Mouse (Mus musculus): Measurements from ENCODE around the gene Fam136a. TPM values are rescaled to one million over a fixed set of nuclear protein-coding genes. Genes with fewer than 3 reads are reported as not detected.
A peak's percentile ranks its signal among the peaks of the same experiment; 100 is the strongest.

Gene Fam136a
- polyA plus RNA-seq, 1 experiment from 2014 or later, result 123 TPM

DNA sequence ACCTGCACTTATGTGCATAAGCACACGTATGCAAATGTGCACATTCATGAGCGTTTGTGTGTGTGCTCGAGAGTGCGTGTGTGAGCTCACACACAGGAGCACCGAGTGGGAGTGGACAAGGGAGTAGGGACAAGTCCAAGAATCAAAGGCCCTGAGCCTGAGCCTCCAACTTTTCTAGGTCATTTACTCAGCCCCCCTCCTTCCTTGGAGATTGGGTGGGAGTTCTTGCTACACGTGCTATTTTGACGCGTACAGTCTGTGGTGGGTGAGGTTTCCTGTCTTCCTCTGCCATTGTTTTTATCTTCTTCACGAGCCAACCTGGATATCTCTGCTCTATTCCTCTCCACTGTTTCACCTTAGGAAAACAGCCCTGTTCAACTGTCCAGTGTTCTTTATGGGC is 8.5 kb upstream of the Fam136a start:
- no peak overlapping the region for H3K9ac ChIP-seq (replicated peaks; ENCODE audit: low read depth, low read length)
- H3K9me3 ChIP-seq (ENCODE audit: control insufficient read depth, low read depth, low read length), result no peaks in the 10 kb centered on the region
- no peak overlapping the region for H3K4me3 ChIP-seq (ENCODE audit: low read depth, low read length)
- WGBS, result 69% methylated on average over 9 of the region's 9 CpGs
- H3K36me3 ChIP-seq (ENCODE audit: control insufficient read depth, insufficient read depth, low read length), result no peaks in the 10 kb centered on the region
- H3K27ac ChIP-seq (ENCODE audit: low read length), result no peak overlapping the region
- no peak overlapping the region for H3K4me2 ChIP-seq (replicated peaks; ENCODE audit: low read depth, low read length)
- no peaks in the 10 kb centered on the region for H3K4me1 ChIP-seq (ENCODE audit: control insufficient read depth, insufficient read depth, low read length)
- no peaks in the 10 kb centered on the region for H3K27me3 ChIP-seq (ENCODE audit: control insufficient read depth, insufficient read depth, low read length)
- ATAC-seq (ENCODE audit: insufficient number of reproducible peaks, insufficient read depth, low FRiP score, low read depth), result no peak

DNA sequence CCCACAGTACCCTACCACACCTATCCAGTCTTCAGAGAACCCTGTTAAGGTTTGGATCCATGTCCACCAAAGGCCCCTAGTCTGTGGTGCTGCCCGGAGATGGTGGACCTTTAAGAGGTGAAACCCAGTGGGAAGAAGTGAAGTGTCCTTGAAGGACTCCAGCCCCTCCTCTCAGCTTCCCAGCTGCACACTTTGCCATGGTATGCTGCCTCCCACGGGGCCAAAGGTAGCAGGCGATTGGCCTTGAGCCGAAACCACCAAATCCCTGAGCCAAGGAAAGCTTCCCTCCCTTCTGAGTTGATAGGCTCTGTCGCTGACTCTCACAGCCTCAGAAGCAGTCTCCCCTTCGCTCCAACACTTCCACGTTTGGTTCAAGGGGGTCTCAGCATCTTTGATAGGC is 4.8 kb upstream of the Fam136a start:
- no peak overlapping the region for H3K27ac ChIP-seq (ENCODE audit: low read length)
- H3K4me2 ChIP-seq (replicated peaks; ENCODE audit: low read depth, low read length), result no peak overlapping the region
- H3K4me1 ChIP-seq (ENCODE audit: control insufficient read depth, insufficient read depth, low read length), result no peaks in the 10 kb centered on the region
- H3K4me3 ChIP-seq (ENCODE audit: low read depth, low read length), result no peak overlapping the region
- no peaks in the 10 kb centered on the region for H3K9me3 ChIP-seq (ENCODE audit: control insufficient read depth, low read depth, low read length)
- ATAC-seq (ENCODE audit: insufficient number of reproducible peaks, insufficient read depth, low FRiP score, low read depth), result no peak
- H3K36me3 ChIP-seq (ENCODE audit: control insufficient read depth, insufficient read depth, low read length), result no peaks in the 10 kb centered on the region
- no peak overlapping the region for H3K9ac ChIP-seq (replicated peaks; ENCODE audit: low read depth, low read length)
- no peaks in the 10 kb centered on the region for H3K27me3 ChIP-seq (ENCODE audit: control insufficient read depth, insufficient read depth, low read length)
- WGBS, result 58% methylated on average over 7 of the region's 7 CpGs

DNA sequence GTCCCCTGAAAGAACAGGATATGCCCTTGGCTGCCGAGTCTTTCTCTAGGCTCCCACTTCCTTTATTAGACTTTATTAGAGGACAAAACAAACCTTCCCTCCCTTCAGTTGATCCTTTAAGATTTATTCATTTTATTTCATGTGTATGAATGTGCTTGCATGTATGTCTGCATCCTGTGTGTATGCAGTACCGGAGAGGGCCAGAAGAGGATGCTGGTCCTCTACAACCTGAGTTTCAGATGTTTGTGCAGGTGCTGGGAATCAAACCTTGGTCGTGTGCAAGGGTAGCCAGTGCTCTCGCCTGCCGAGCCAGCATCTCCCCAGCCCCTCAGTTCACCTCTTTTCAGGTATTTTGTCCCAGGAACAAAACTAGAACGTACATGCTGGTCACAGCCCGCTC is 4.1 kb upstream of the Fam136a start:
- H3K36me3 ChIP-seq (ENCODE audit: control insufficient read depth, insufficient read depth, low read length), result no peaks in the 10 kb centered on the region
- H3K27ac ChIP-seq (ENCODE audit: low read length), result no peak overlapping the region
- no peak overlapping the region for H3K9ac ChIP-seq (replicated peaks; ENCODE audit: low read depth, low read length)
- no peaks in the 10 kb centered on the region for H3K9me3 ChIP-seq (ENCODE audit: control insufficient read depth, low read depth, low read length)
- 87% methylated on average over 7 of the region's 7 CpGs for WGBS
- H3K27me3 ChIP-seq (ENCODE audit: control insufficient read depth, insufficient read depth, low read length), result no peaks in the 10 kb centered on the region
- H3K4me3 ChIP-seq (ENCODE audit: low read depth, low read length), result no peak overlapping the region
- ATAC-seq (ENCODE audit: insufficient number of reproducible peaks, insufficient read depth, low FRiP score, low read depth), result no peak
- H3K4me2 ChIP-seq (replicated peaks; ENCODE audit: low read depth, low read length), result no peak overlapping the region
- no peaks in the 10 kb centered on the region for H3K4me1 ChIP-seq (ENCODE audit: control insufficient read depth, insufficient read depth, low read length)

DNA sequence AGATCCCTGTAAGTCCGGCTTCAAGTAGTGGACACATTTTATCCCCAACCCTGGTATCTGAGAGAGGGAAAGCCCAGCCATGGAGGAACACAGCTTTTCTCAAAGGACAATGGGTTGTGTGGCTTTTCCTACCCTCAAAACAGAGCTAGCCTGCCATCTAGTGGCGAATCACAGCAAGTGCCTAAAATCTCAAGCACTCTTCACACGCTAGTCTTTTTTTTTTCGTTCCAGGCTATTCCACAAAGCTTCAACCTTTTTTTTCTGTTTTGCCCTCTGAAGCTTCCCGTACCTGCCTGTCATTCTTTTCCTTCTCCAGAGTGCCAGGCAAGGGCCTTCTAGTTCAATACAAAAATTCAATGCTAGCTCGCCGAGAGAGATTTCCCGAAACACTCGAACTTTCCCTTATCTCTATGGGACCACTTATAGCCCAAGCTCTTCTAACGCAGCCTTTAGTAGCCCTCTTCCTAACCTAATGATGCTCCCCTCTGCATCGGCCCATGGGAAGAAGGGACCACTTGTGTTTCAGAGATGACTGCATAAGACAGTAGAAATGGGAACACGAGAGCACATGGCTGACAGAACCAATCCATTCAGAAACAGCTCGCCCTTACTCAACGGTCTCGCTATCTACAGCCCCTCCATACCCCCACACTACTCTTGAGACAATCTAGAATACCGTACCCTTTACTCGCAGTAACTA is 854 bp upstream of the Fam136a start:
- Histone ChIP-seq H3K4me2 (replicated peaks; ENCODE audit: low read depth, low read length) (peak overlapping the region; percentile 94), H3K27me3 (ENCODE audit: control insufficient read depth, insufficient read depth, low read length) (no peaks in the 10 kb centered on the region), H3K36me3 (ENCODE audit: control insufficient read depth, insufficient read depth, low read length) (no peaks in the 10 kb centered on the region), H3K9me3 (ENCODE audit: control insufficient read depth, low read depth, low read length) (no peaks in the 10 kb centered on the region), H3K27ac (ENCODE audit: low read length) (no peak overlapping the region), H3K4me3 (ENCODE audit: low read depth, low read length) (peak overlapping the region; percentile 74), H3K4me1 (ENCODE audit: control insufficient read depth, insufficient read depth, low read length) (no peaks in the 10 kb centered on the region), H3K9ac (replicated peaks; ENCODE audit: low read depth, low read length) (peak overlapping the region; percentile 73)
- 3% methylated on average over 17 of the region's 17 CpGs for WGBS
- ATAC-seq (ENCODE audit: insufficient number of reproducible peaks, insufficient read depth, low FRiP score, low read depth), result peak; percentile 12; the same call in 1 of the 2 replicates

DNA sequence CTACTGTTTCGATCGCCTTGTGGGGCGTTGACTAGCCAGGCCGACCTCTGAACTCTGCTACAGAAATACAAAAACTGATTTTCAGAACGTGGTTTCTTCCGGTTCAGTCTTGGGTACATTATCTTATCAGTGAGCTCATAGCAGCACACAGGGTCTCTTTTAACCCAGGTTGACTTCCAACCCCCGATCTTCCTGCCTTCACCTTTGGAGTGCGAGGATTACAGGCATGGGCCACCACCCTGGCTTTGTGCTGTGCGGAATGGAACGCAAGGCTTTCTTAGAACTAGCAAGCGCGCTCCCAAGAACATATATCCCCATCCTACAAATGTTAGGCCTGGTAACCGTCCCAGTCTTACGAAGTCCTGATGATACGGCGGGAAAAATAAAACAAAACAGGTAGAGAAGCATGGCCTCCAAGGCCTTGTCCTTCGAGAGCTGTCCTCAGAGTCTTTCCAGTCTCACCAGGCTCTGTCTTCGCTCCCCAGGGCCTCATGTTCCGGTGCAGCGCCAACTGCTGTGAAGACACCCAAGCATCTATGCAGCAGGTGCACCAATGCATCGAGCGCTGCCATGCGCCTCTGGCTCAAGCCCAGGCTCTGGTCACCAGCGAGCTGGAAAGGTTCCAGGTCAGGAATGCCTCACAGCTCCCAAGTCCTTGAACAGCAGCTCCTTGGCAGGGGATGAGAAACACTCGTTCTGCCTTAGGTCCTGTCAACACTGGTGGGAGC is 843 bp downstream of the Fam136a start:
- H3K4me1 ChIP-seq (ENCODE audit: control insufficient read depth, insufficient read depth, low read length), result peaks cover 6% of the 10 kb centered on the region
- peak overlapping the region; percentile 74 for H3K4me3 ChIP-seq (ENCODE audit: low read depth, low read length)
- H3K27ac ChIP-seq (ENCODE audit: low read length), result peak overlapping the region; percentile 81
- H3K9ac ChIP-seq (replicated peaks; ENCODE audit: low read depth, low read length), result peak overlapping the region; percentile 73
- no peaks in the 10 kb centered on the region for H3K36me3 ChIP-seq (ENCODE audit: control insufficient read depth, insufficient read depth, low read length)
- peak overlapping the region; percentile 94 for H3K4me2 ChIP-seq (replicated peaks; ENCODE audit: low read depth, low read length)
- no peaks in the 10 kb centered on the region for H3K9me3 ChIP-seq (ENCODE audit: control insufficient read depth, low read depth, low read length)
- WGBS, result 39% methylated on average over 25 of the region's 25 CpGs
- no peaks in the 10 kb centered on the region for H3K27me3 ChIP-seq (ENCODE audit: control insufficient read depth, insufficient read depth, low read length)
- no peak; the same call in 1 of the 2 replicates for ATAC-seq (ENCODE audit: insufficient number of reproducible peaks, insufficient read depth, low FRiP score, low read depth)

DNA sequence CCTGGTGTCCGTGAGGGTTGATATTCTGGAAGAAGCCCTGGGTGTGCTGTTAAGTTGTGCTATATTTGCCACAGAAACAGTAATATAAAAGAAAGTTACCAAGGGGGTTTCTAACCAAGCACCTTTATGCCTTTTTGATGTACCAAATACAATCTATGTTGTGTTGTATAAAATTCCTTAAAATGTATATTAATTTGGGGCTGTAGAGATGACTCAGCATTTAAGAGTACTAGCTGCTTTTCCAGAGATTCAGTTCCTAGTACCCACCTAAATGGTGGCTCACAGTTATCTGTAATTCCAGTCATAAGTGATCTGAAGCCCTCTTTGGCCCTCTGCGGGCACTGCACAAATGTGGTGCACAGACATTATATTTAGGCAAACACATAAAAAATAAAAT is 1.4 kb downstream of the Fam136a start:
- peaks cover 6% of the 10 kb centered on the region for H3K4me1 ChIP-seq (ENCODE audit: control insufficient read depth, insufficient read depth, low read length)
- 76% methylated on average over 2 of the region's 2 CpGs for WGBS
- H3K27me3 ChIP-seq (ENCODE audit: control insufficient read depth, insufficient read depth, low read length), result no peaks in the 10 kb centered on the region
- peak overlapping the region; percentile 74; the same call in 1 of the 2 replicates for H3K4me3 ChIP-seq (ENCODE audit: low read depth, low read length)
- no peak overlapping the region for H3K27ac ChIP-seq (ENCODE audit: low read length)
- peak overlapping the region; percentile 94 for H3K4me2 ChIP-seq (replicated peaks; ENCODE audit: low read depth, low read length)
- H3K36me3 ChIP-seq (ENCODE audit: control insufficient read depth, insufficient read depth, low read length), result no peaks in the 10 kb centered on the region
- H3K9ac ChIP-seq (replicated peaks; ENCODE audit: low read depth, low read length), result no peak overlapping the region
- ATAC-seq (ENCODE audit: insufficient number of reproducible peaks, insufficient read depth, low FRiP score, low read depth), result no peak
- H3K9me3 ChIP-seq (ENCODE audit: control insufficient read depth, low read depth, low read length), result no peaks in the 10 kb centered on the region

DNA sequence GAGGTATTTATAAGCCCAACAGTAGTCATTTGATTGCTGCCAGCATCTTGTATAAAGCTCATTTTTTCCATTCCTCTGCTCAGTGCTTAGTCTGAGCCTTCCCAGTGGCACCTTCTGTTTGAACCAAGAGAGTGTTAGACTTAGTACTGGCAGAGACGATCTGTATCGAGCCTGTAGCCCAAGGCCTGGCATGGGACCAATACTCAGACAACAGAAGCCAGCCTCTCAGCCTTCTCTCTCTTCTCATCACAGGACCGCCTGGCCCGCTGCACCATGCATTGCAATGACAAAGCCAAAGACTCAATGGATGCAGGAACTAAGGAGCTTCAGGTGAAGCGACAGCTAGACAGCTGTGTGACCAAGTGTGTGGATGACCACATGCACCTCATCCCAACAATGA is 3.0 kb downstream of the Fam136a start:
- Histone ChIP-seq H3K9ac (replicated peaks; ENCODE audit: low read depth, low read length) (no peak overlapping the region), H3K27ac (ENCODE audit: low read length) (no peak overlapping the region), H3K27me3 (ENCODE audit: control insufficient read depth, insufficient read depth, low read length) (no peaks in the 10 kb centered on the region), H3K36me3 (ENCODE audit: control insufficient read depth, insufficient read depth, low read length) (no peaks in the 10 kb centered on the region), H3K4me3 (ENCODE audit: low read depth, low read length) (no peak overlapping the region), H3K9me3 (ENCODE audit: control insufficient read depth, low read depth, low read length) (no peaks in the 10 kb centered on the region), H3K4me1 (ENCODE audit: control insufficient read depth, insufficient read depth, low read length) (peaks cover 14% of the 10 kb centered on the region), H3K4me2 (replicated peaks; ENCODE audit: low read depth, low read length) (no peak overlapping the region)
- ATAC-seq (ENCODE audit: insufficient number of reproducible peaks, insufficient read depth, low FRiP score, low read depth), result no peak
- WGBS, result 90% methylated on average over 5 of the region's 5 CpGs

DNA sequence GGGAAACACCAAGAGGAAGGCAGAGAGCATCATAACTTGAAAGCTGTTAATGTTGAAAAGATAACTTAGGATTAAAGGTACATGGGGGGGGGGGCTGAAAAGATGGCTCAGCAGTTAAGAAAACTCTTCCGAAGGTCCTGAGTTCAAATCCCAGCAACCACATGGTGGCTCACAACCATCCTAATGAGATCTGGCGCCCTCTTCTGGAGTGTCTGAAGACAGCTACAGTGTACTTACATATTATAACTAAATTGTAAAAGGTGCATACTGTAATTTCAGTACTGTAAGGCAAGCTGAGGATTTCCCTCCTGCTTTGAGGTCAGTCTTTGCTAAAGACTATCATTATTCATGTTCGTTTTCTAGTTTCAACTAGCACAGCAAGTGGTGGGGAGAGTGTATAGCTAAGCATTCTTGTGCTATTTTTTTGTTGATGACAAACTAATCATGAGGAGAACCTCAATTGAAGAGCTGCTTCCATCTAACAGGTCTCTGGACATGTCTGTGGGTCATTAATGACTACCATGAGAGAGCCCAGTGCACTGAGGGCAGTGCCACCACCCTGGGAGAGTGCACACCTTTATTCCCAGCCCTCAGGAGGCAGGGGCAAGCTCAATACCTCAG is 4.8 kb downstream of the Fam136a start:
- 61% methylated on average over 3 of the region's 3 CpGs for WGBS
- Histone ChIP-seq H3K36me3 (ENCODE audit: control insufficient read depth, insufficient read depth, low read length) (peaks cover 4% of the 10 kb centered on the region; the same call in 1 of the 2 replicates), H3K27ac (ENCODE audit: low read length) (peak overlapping the region; percentile 84; the same call in 1 of the 2 replicates), H3K4me1 (ENCODE audit: control insufficient read depth, insufficient read depth, low read length) (peaks cover 14% of the 10 kb centered on the region), H3K4me2 (replicated peaks; ENCODE audit: low read depth, low read length) (peak overlapping the region; percentile 64), H3K9ac (replicated peaks; ENCODE audit: low read depth, low read length) (peak overlapping the region; percentile 34), H3K27me3 (ENCODE audit: control insufficient read depth, insufficient read depth, low read length) (no peaks in the 10 kb centered on the region), H3K9me3 (ENCODE audit: control insufficient read depth, low read depth, low read length) (no peaks in the 10 kb centered on the region), H3K4me3 (ENCODE audit: low read depth, low read length) (peak overlapping the region; percentile 76)
- ATAC-seq (ENCODE audit: insufficient number of reproducible peaks, insufficient read depth, low FRiP score, low read depth), result no peak
